Mouse (Mus musculus) small intestine, adult 2 months (tissue): ENCODE measurements around the gene Myog. TPM values are rescaled to one million over a fixed set of nuclear protein-coding genes. Genes with fewer than 3 reads are reported as not detected.
A peak's percentile ranks its signal among the peaks of the same experiment; 100 is the strongest.

ENCODE experiments used
- H3K27ac ChIP-seq: fragments of 200-500 bp; 2 replicates; pipeline ENCODE4 v1.5.1; 2012; ENCODE audit warnings: low read depth, low read length, control low read depth, inconsistent platforms; ENCODE audit not compliant: insufficient read depth
- H3K27me3 ChIP-seq: fragments of 200-500 bp; 2 replicates; pipeline ENCODE4 v1.6.1; 2012; ENCODE audit warnings: mild to moderate bottlenecking, moderate library complexity, low read length, inconsistent platforms; ENCODE audit not compliant: control insufficient read depth, insufficient read depth
- H3K36me3 ChIP-seq: fragments of 200-500 bp; 2 replicates; pipeline ENCODE4 v1.6.1; 2012; ENCODE audit warnings: mild to moderate bottlenecking, low read length, control low read depth, inconsistent platforms; ENCODE audit not compliant: control insufficient read depth, insufficient read depth
- H3K4me1 ChIP-seq: fragments of 200-500 bp; 2 replicates; pipeline ENCODE4 v1.6.1; 2012; ENCODE audit warnings: low read length, inconsistent platforms, mixed read lengths; ENCODE audit not compliant: control insufficient read depth, insufficient read depth, insufficient read length
- H3K4me3 ChIP-seq: fragments of 200-500 bp; 2 replicates; pipeline ENCODE4 v1.5.1; 2012; ENCODE audit warnings: low read depth, mild to moderate bottlenecking, control low read depth, inconsistent platforms, low read length, moderate library complexity
- CTCF ChIP-seq: fragments of 200-500 bp; IDR thresholded peaks from 2 replicates; pipeline ENCODE4 v1.5.1; 2012; ENCODE audit warnings: low read depth, mild to moderate bottlenecking, control low read depth, inconsistent platforms, low read length, moderate library complexity, mixed read lengths; ENCODE audit not compliant: insufficient replicate concordance, insufficient read length; ENCODE audit errors: extremely low read depth
- POLR2A ChIP-seq: fragments of 200-500 bp; IDR thresholded peaks from 2 replicates; pipeline ENCODE4 v1.6.1; 2012; ENCODE audit warnings: low read depth, mild to moderate bottlenecking, control low read depth, inconsistent platforms, low read length, moderate library complexity
- WGBS: fragments of 180-500 bp; shearing (Covaris S2); methylation state at CpG from one replicate; pipeline ENCODE4 v1.1.7; 2018; 5-methylcytosine and 5-hydroxymethylcytosine counted together
- polyA plus RNA-seq: library from polyadenylated mRNA; depleted of rRNA; stranded (reverse); fragments of >200 nt; gene quantifications from 2 replicates; pipeline ENCODE4 v1.2.3, GENCODE M21; 2012

Myog gene
- polyA plus RNA-seq, 1 experiment, result not detected

- no peaks in the 10 kb centered on the region for H3K36me3 ChIP-seq
- H3K27ac ChIP-seq, result no peak overlapping the region
- no peak overlapping the region for H3K4me3 ChIP-seq
- TF ChIP-seq CTCF, result no peak
- no peaks in the 10 kb centered on the region for H3K27me3 ChIP-seq
- 76% methylated on average over 9 of the region's 9 CpGs for WGBS
- H3K4me1 ChIP-seq, result peaks cover 14% of the 10 kb centered on the region; the same call in 1 of the 2 replicates
These were observed 2.8 kb downstream of the Myog start for GRCm38 (mm10) chr1:134292601-134293000.

GRCm38 (mm10) chr1:134293276-134293675, 3.5 kb downstream of the Myog start:
- H3K36me3 ChIP-seq, result no peaks in the 10 kb centered on the region
- no peak for TF ChIP-seq POLR2A
- TF ChIP-seq CTCF, result no peak
- no peak overlapping the region for H3K4me3 ChIP-seq
- no peaks in the 10 kb centered on the region for H3K27me3 ChIP-seq
- WGBS, result 50% methylated on average over 7 of the region's 7 CpGs
- peak overlapping the region; percentile 18; the same call in 1 of the 2 replicates for H3K27ac ChIP-seq
- H3K4me1 ChIP-seq, result peaks cover 14% of the 10 kb centered on the region; the same call in 1 of the 2 replicates

- no peak overlapping the region for H3K4me3 ChIP-seq
- 18% methylated on average over 3 of the region's 3 CpGs for WGBS
- H3K36me3 ChIP-seq, result no peaks in the 10 kb centered on the region
- TF ChIP-seq POLR2A (no peak), CTCF (no peak)
- peaks cover 17% of the 10 kb centered on the region for H3K4me1 ChIP-seq
- H3K27me3 ChIP-seq, result 0 out of 2 replicates have a peak, but pooled peaks cover 4% of the 10 kb centered on the region
- peak overlapping the region; percentile 81 for H3K27ac ChIP-seq
These were observed 4.2 kb downstream of the Myog start for GRCm38 (mm10) chr1:134293738-134294604.

- Histone ChIP-seq H3K4me3 (no peak overlapping the region), H3K4me1 (peaks cover 21% of the 10 kb centered on the region), H3K36me3 (no peaks in the 10 kb centered on the region), H3K27me3 (0 out of 2 replicates have a peak, but pooled peaks cover 4% of the 10 kb centered on the region), H3K27ac (no peak overlapping the region)
- 93% methylated on average over 8 of the region's 8 CpGs for whole genome bisulfite sequencing
- TF ChIP-seq CTCF, result no peak
- TF ChIP-seq POLR2A, result no peak
These were observed 7.5 kb downstream of the Myog start for GRCm38 (mm10) chr1:134297265-134297664.

GRCm38 (mm10) chr1:134298636-134299411, 9.0 kb downstream of the Myog start:
- Histone ChIP-seq H3K4me3 (peak overlapping the region; percentile 60), H3K4me1 (peaks cover 17% of the 10 kb centered on the region), H3K27me3 (0 out of 2 replicates have a peak, but pooled peaks cover 4% of the 10 kb centered on the region), H3K36me3 (no peaks in the 10 kb centered on the region), H3K27ac (no peak overlapping the region)
- no peak for TF ChIP-seq CTCF
- TF ChIP-seq POLR2A, result 0 out of 2 replicates have a peak, but pooled peaks have one; percentile 18
- WGBS, result 7% methylated on average over 59 of the region's 59 CpGs

- H3K27ac ChIP-seq, result peak overlapping the region; percentile 64
- no peak for TF ChIP-seq CTCF
- TF ChIP-seq POLR2A, result no peak
- H3K4me3 ChIP-seq, result peak overlapping the region; percentile 10; the same call in 1 of the 2 replicates
- no peaks in the 10 kb centered on the region for H3K36me3 ChIP-seq
- H3K4me1 ChIP-seq, result peaks cover 10% of the 10 kb centered on the region
- 47% methylated on average over 8 of the region's 8 CpGs for WGBS
- 0 out of 2 replicates have a peak, but pooled peaks cover 4% of the 10 kb centered on the region for H3K27me3 ChIP-seq
These were observed 12.9 kb downstream of the Myog start for GRCm38 (mm10) chr1:134302568-134303238.
